Mouse (Mus musculus): ENCODE results near the gene Cep57. TPM values are rescaled to one million over a fixed set of nuclear protein-coding genes. Genes with fewer than 3 reads are reported as not detected.
"Not testable (repeated sequence)": the region's sequence is repeated elsewhere in the genome, so short reads cannot be mapped to it uniquely, and the experiment has no call there.

The Cep57 gene
- total RNA-seq, 1 experiment = 49.9 TPM

DNA sequence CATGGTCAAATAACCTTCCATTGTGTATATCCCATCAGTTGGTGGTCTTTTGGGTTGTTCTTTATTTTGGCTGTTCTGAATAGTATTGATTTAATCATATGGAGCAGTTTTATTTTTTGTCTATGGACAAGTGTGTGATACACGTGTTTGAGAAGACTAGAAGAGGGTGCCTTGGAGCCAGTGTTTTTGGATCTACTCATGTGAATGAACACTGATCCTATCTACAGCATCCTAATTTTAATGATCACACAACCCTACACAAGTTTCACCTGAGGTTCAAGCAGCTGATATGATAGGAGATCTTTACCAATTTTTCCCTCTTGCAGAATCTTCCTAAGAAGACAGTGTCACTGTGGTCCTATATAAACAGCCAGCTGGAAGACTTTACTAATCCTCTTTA, 22.4 kb downstream of the Cep57 start:
- no peak for TF ChIP-seq ZC3H11A (IDR thresholded peaks at IDR 0.05; ENCODE audit: borderline replicate concordance, low read depth, low read length)
- TF ChIP-seq ZNF384 (IDR thresholded peaks at IDR 0.05; ENCODE audit: low read depth, low read length) = no peak
- no peak for TF ChIP-seq HCFC1 (IDR thresholded peaks at IDR 0.05; ENCODE audit: borderline replicate concordance, insufficient read depth, low read length)
- TF ChIP-seq CHD2 (IDR thresholded peaks at IDR 0.05; ENCODE audit: low read depth, low read length) = no peak
- no peak for TF ChIP-seq MAFK (IDR thresholded peaks at IDR 0.05; ENCODE audit: insufficient read depth, low read depth, low read length)
- in situ Hi-C loops (cut with MboI; ENCODE audit: low sequenced_read_pairs in 2 of 2, unreplicated experiment in 2 of 2) = no loop called here
- H3K4me1 ChIP-seq (ENCODE audit: control insufficient read depth in 2 of 2, insufficient read depth in 2 of 2, low read length in 2 of 2, poor library complexity in 1 of 2) = no peaks in the 10 kb centered on the region
- H3K9me3 ChIP-seq (ENCODE audit: control insufficient read depth, insufficient read depth, low read depth, low read length) = no peaks in the 10 kb centered on the region
- no peak overlapping the region for H3K9ac ChIP-seq (ENCODE audit: insufficient read depth, low read depth, low read length, poor library complexity, severe bottlenecking)
- no peak for DNase-seq (ENCODE audit: low read depth, low spot score)
- H3K4me3 ChIP-seq (ENCODE audit: insufficient read depth in 1 of 2, low read depth in 1 of 2, low read length in 2 of 2, poor library complexity in 1 of 2, severe bottlenecking in 1 of 2) = no peak overlapping the region
- H3K36me3 ChIP-seq (ENCODE audit: control insufficient read depth, insufficient read depth, low read length, poor library complexity, severe bottlenecking) = peaks cover 19% of the 10 kb centered on the region
- H3K27ac ChIP-seq (ENCODE audit: insufficient read depth, low read depth, low read length, poor library complexity, severe bottlenecking) = no peak overlapping the region

DNA sequence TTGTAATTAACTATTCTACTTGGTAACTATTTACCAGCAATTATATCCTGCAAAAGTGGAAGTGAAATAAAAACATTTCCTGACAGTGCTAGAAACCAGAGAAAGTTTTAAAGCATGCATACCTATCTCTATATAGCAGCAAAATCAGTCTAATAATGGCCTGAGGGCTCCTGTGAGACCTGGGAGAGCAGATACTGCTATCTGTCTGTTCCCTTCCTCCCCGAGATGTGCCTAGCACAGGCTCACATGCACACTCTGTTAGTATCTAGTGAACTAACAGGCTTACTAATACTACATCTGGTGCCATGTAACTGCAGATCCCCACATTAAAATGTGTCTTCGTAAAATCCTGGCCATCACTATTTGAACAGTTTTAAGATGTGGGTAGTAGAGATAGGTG, 32.2 kb downstream of the Cep57 start:
- no peak overlapping the region for H3K27ac ChIP-seq (ENCODE audit: insufficient read depth, low read depth, low read length, poor library complexity, severe bottlenecking)
- no peaks in the 10 kb centered on the region for H3K9me3 ChIP-seq (ENCODE audit: control insufficient read depth, insufficient read depth, low read depth, low read length)
- in situ Hi-C loops (cut with MboI; ENCODE audit: low sequenced_read_pairs in 2 of 2, unreplicated experiment in 2 of 2) = no loop called here
- TF ChIP-seq ZNF384 (IDR thresholded peaks at IDR 0.05; ENCODE audit: low read depth, low read length) (no peak), MAFK (IDR thresholded peaks at IDR 0.05; ENCODE audit: insufficient read depth, low read depth, low read length) (no peak), CHD2 (IDR thresholded peaks at IDR 0.05; ENCODE audit: low read depth, low read length) (no peak)
- H3K36me3 ChIP-seq (ENCODE audit: control insufficient read depth, insufficient read depth, low read length, poor library complexity, severe bottlenecking) = peaks cover 4% of the 10 kb centered on the region
- DNase-seq (ENCODE audit: low read depth, low spot score) = no peak
- H3K4me1 ChIP-seq (ENCODE audit: control insufficient read depth in 2 of 2, insufficient read depth in 2 of 2, low read length in 2 of 2, poor library complexity in 1 of 2) = no peaks in the 10 kb centered on the region
- no peak overlapping the region for H3K4me3 ChIP-seq (ENCODE audit: insufficient read depth in 1 of 2, low read depth in 1 of 2, low read length in 2 of 2, poor library complexity in 1 of 2, severe bottlenecking in 1 of 2)
- no peak overlapping the region for H3K9ac ChIP-seq (ENCODE audit: insufficient read depth, low read depth, low read length, poor library complexity, severe bottlenecking)

DNA sequence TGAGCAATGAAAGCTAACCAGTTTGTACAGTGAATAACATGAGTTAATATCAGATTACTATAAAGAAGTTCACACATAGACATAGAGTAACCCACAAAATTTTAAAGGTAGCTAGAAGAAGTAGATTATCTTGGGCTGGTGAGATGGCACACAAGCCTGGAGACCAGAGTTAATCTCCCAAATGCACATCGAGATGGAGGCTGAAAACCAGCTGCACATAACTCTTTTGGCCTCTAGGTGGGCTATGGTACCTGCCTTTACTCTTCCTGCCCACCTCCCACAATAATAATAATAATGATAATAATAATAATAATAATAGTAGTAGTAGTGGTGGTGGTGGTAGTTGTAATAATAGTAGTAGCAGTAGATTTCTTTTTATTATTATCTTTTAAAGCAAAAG, 32.6 kb downstream of the Cep57 start:
- Histone ChIP-seq H3K4me3 (ENCODE audit: insufficient read depth in 1 of 2, low read depth in 1 of 2, low read length in 2 of 2, poor library complexity in 1 of 2, severe bottlenecking in 1 of 2) (no peak overlapping the region), H3K4me1 (ENCODE audit: control insufficient read depth in 2 of 2, insufficient read depth in 2 of 2, low read length in 2 of 2, poor library complexity in 1 of 2) (no peaks in the 10 kb centered on the region), H3K36me3 (ENCODE audit: control insufficient read depth, insufficient read depth, low read length, poor library complexity, severe bottlenecking) (peaks cover 3% of the 10 kb centered on the region), H3K9ac (ENCODE audit: insufficient read depth, low read depth, low read length, poor library complexity, severe bottlenecking) (no peak overlapping the region), H3K9me3 (ENCODE audit: control insufficient read depth, insufficient read depth, low read depth, low read length) (no peaks in the 10 kb centered on the region), H3K27ac (ENCODE audit: insufficient read depth, low read depth, low read length, poor library complexity, severe bottlenecking) (no peak overlapping the region)
- in situ Hi-C loops (cut with MboI; ENCODE audit: low sequenced_read_pairs in 2 of 2, unreplicated experiment in 2 of 2) = no loop called here
- TF ChIP-seq CHD2 (IDR thresholded peaks at IDR 0.05; ENCODE audit: low read depth, low read length) = no peak
- TF ChIP-seq ZC3H11A (IDR thresholded peaks at IDR 0.05; ENCODE audit: borderline replicate concordance, low read depth, low read length) = no peak
- no peak for TF ChIP-seq ZNF384 (IDR thresholded peaks at IDR 0.05; ENCODE audit: low read depth, low read length)
- no peak for TF ChIP-seq MAFK (IDR thresholded peaks at IDR 0.05; ENCODE audit: insufficient read depth, low read depth, low read length)
- no peak for TF ChIP-seq HCFC1 (IDR thresholded peaks at IDR 0.05; ENCODE audit: borderline replicate concordance, insufficient read depth, low read length)
- DNase-seq (ENCODE audit: low read depth, low spot score) = no peak

DNA sequence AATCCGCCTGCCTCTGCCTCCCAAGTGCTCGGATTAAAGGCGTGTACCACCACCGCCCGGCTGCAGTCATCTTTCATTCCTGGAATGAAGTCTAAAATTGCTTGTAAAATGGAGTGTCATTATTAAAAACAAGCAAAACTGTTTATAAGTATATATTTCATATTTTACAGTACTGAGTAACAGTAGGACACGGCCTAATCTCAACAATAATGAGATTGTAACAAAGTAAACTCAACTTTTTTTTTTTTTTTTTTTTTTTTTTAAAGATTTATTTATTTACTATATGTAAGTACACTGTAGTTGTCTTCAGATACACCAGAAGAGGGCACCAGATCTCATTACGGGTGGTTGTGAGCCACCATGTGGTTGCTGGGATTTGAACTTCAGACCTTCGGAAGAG, 36.0 kb downstream of the Cep57 start:
- H3K36me3 ChIP-seq (ENCODE audit: control insufficient read depth, insufficient read depth, low read length, poor library complexity, severe bottlenecking); H3K27ac ChIP-seq (ENCODE audit: insufficient read depth, low read depth, low read length, poor library complexity, severe bottlenecking); in situ Hi-C loops (cut with MboI; ENCODE audit: low sequenced_read_pairs in 2 of 2, unreplicated experiment in 2 of 2): not testable (repeated sequence)

DNA sequence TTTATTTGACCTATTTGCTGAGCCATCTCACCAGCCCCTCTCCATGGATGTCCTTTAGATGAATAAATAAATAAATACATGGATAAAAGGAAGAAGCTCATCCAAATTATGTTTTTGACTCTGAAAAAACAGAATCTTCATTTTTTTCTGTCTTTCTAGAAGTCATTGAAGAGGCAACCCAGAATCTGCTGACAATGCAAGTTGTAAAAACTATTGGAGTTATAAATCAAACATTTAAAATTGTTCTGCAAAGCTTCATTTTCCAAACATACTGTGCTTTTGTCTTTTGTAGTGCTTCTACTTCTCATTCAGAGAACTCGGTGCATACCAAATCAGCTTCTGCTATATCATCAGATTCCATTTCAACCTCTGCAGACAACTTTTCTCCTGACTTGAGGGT, 44.9 kb downstream of the Cep57 start:
- TF ChIP-seq MAFK (IDR thresholded peaks at IDR 0.05; ENCODE audit: insufficient read depth, low read depth, low read length) (peak; percentile 78), CHD2 (IDR thresholded peaks at IDR 0.05; ENCODE audit: low read depth, low read length) (no peak)
- H3K4me3 ChIP-seq (ENCODE audit: insufficient read depth in 1 of 2, low read depth in 1 of 2, low read length in 2 of 2, poor library complexity in 1 of 2, severe bottlenecking in 1 of 2) = no peak overlapping the region
- no peaks in the 10 kb centered on the region for H3K36me3 ChIP-seq (ENCODE audit: control insufficient read depth, insufficient read depth, low read length, poor library complexity, severe bottlenecking)

More for the DNA sequence above, 36.0 kb downstream of the Cep57 start:
- not testable (repeated sequence) for H3K4me1 ChIP-seq (ENCODE audit: control insufficient read depth in 2 of 2, insufficient read depth in 2 of 2, low read length in 2 of 2, poor library complexity in 1 of 2); H3K4me3 ChIP-seq (ENCODE audit: insufficient read depth in 1 of 2, low read depth in 1 of 2, low read length in 2 of 2, poor library complexity in 1 of 2, severe bottlenecking in 1 of 2); DNase-seq (ENCODE audit: low read depth, low spot score); H3K9ac ChIP-seq (ENCODE audit: insufficient read depth, low read depth, low read length, poor library complexity, severe bottlenecking); H3K9me3 ChIP-seq (ENCODE audit: control insufficient read depth, insufficient read depth, low read depth, low read length)
- peak; percentile 72; the same call in 1 of the 2 replicates for TF ChIP-seq ZNF384 (IDR thresholded peaks at IDR 0.05; ENCODE audit: low read depth, low read length)

More for the DNA sequence above, 44.9 kb downstream of the Cep57 start:
- Histone ChIP-seq H3K9ac (ENCODE audit: insufficient read depth, low read depth, low read length, poor library complexity, severe bottlenecking) (no peak overlapping the region), H3K9me3 (ENCODE audit: control insufficient read depth, insufficient read depth, low read depth, low read length) (no peaks in the 10 kb centered on the region), H3K4me1 (ENCODE audit: control insufficient read depth in 2 of 2, insufficient read depth in 2 of 2, low read length in 2 of 2, poor library complexity in 1 of 2) (no peaks in the 10 kb centered on the region), H3K27ac (ENCODE audit: insufficient read depth, low read depth, low read length, poor library complexity, severe bottlenecking) (no peak overlapping the region)
- DNase-seq (ENCODE audit: low read depth, low spot score) = no peak
- in situ Hi-C loops (cut with MboI; ENCODE audit: low sequenced_read_pairs in 2 of 2, unreplicated experiment in 2 of 2) = no loop called here
